Mouse (Mus musculus): ENCODE data around the gene Atg4a.

DNA sequence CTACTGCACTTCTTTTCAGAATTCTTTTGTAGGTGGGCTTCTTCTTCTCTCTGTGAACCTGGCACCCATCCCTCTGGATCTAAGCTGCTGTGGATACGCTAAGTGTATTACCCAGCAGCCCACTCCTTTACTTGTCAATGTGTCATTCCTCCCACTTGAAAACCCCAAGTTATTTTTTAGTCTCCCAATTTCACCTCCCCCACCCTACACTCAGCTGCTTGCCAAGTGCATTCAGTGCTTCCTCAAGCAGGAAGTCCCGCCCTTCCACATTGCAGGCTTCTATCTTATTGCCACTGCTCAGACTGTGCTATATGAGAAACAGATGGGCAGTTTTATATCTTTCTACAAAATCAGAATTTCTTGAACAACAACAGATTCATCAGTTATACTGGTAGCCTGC is 22.8 kb downstream of the Atg4a start:
- no peak for TF ChIP-seq ZNF384 (IDR thresholded peaks at IDR 0.05; ENCODE audit: low read depth, low read length)
- no peak for TF ChIP-seq HCFC1 (IDR thresholded peaks at IDR 0.05; ENCODE audit: borderline replicate concordance, insufficient read depth, low read length)
- TF ChIP-seq MAFK (IDR thresholded peaks at IDR 0.05; ENCODE audit: insufficient read depth, low read depth, low read length), result no peak
- TF ChIP-seq CHD2 (IDR thresholded peaks at IDR 0.05; ENCODE audit: low read depth, low read length), result no peak
- no peak for TF ChIP-seq ZC3H11A (IDR thresholded peaks at IDR 0.05; ENCODE audit: borderline replicate concordance, low read depth, low read length)
